In genomic region chr6:87809144-87809543, GRCm38 (mm10) we compare ENCODE assay signal across 14 mouse cellular contexts. TPM values are rescaled to one million over a fixed set of nuclear protein-coding genes. Genes with fewer than 3 reads are reported as not detected.
DNase-seq lines count a peak whose midpoint lies in the region; ATAC-seq and TF ChIP-seq lines count a peak whose summit lies in the region.
"Had no signal": no experiment of that assay in that cellular context is flagged by ENCODE, and none has a peak within 500 bp of the region (broad histone marks: within the 10 kb centered on the region; RNA-seq: fewer than 3 reads in every experiment).

No protein-coding gene starts in this region.

- no peaks in the 10 kb centered on the region for H3K9me3 ChIP-seq in embryonic facial prominence, embryonic 14.5 days (ENCODE audit: control insufficient read depth, low read length)
- no peaks in the 10 kb centered on the region for H3K9me3 ChIP-seq in embryonic facial prominence, embryonic 10.5 days
- no peaks in the 10 kb centered on the region for H3K9me3 ChIP-seq in limb, embryonic 13.5 days
- no peaks in the 10 kb centered on the region for H3K9me3 ChIP-seq in limb, embryonic 10.5 days (replicated peaks)
- H3K9me3 ChIP-seq in liver, embryonic 13.5 days (replicated peaks): no peaks in the 10 kb centered on the region
- H3K9me3 ChIP-seq: embryonic facial prominence, embryonic 15.5 days; hindbrain, embryonic 15.5 days; limb, embryonic 15.5 days; midbrain, embryonic 10.5 days had no signal

- TF ChIP-seq CTCF in small intestine, adult 2 months (IDR thresholded peaks at IDR 0.05; ENCODE audit: extremely low read depth, insufficient read length, insufficient replicate concordance, low read depth, low read length): peak; percentile 7; the same call in 1 of the 2 replicates

- peaks cover 15% of the 10 kb centered on the region for H3K4me1 ChIP-seq in embryonic facial prominence, embryonic 14.5 days (ENCODE audit: control insufficient read depth, insufficient read depth, low read length)
- peaks cover 33% of the 10 kb centered on the region for H3K4me1 ChIP-seq in embryonic facial prominence, embryonic 10.5 days
- H3K4me1 ChIP-seq in limb, embryonic 13.5 days: peaks cover 26% of the 10 kb centered on the region
- H3K4me1 ChIP-seq in limb, embryonic 10.5 days: peaks cover 25% of the 10 kb centered on the region
- peaks cover 82% of the 10 kb centered on the region for H3K4me1 ChIP-seq in liver, embryonic 13.5 days (replicated peaks)
- H3K4me1 ChIP-seq in small intestine, adult 2 months (ENCODE audit: control insufficient read depth, insufficient read depth, insufficient read length, low read length): peaks cover 22% of the 10 kb centered on the region

- no peak overlapping the region for H3K9ac ChIP-seq in embryonic facial prominence, embryonic 14.5 days (ENCODE audit: low read depth, low read length)
- no peak overlapping the region for H3K9ac ChIP-seq in limb, embryonic 13.5 days
- peak overlapping the region; percentile 99 for H3K9ac ChIP-seq in liver, embryonic 13.5 days
- H3K9ac ChIP-seq: embryonic facial prominence, embryonic 15.5 days; forebrain, postnatal 0 days; hindbrain, embryonic 15.5 days; limb, embryonic 15.5 days had no signal

- 88% methylated on average over 2 of the region's 2 CpGs for WGBS in embryonic facial prominence, embryonic 14.5 days
- WGBS in embryonic facial prominence, embryonic 10.5 days: 99% methylated on average over 2 of the region's 2 CpGs
- 90% methylated on average over 2 of the region's 2 CpGs for WGBS in limb, embryonic 13.5 days
- WGBS in limb, embryonic 10.5 days: 93% methylated on average over 2 of the region's 2 CpGs
- 57% methylated on average over 2 of the region's 2 CpGs for WGBS in liver, embryonic 13.5 days (ENCODE audit: insufficient replicate concordance)
- 13% methylated on average over 2 of the region's 2 CpGs for WGBS in small intestine, adult 2 months

- H3K4me3 ChIP-seq in embryonic facial prominence, embryonic 14.5 days (ENCODE audit: low read depth, low read length): no peak overlapping the region
- H3K4me3 ChIP-seq in embryonic facial prominence, embryonic 10.5 days: no peak overlapping the region
- H3K4me3 ChIP-seq in limb, embryonic 13.5 days: no peak overlapping the region
- H3K4me3 ChIP-seq in limb, embryonic 10.5 days: no peak overlapping the region
- peak overlapping the region; percentile 94 for H3K4me3 ChIP-seq in liver, embryonic 13.5 days (replicated peaks)
- H3K4me3 ChIP-seq in small intestine, adult 2 months (ENCODE audit: low read depth, low read length): peak overlapping the region; percentile 82
- H3K4me3 ChIP-seq: embryonic facial prominence, embryonic 15.5 days; limb, embryonic 15.5 days; midbrain, embryonic 10.5 days had no signal

- H3K4me2 ChIP-seq in embryonic facial prominence, embryonic 14.5 days (ENCODE audit: low read depth, low read length): 0 out of 2 replicates have a peak overlapping the region, but pooled peaks have one; percentile 91
- peak overlapping the region; percentile 95; the same call in 1 of the 2 replicates for H3K4me2 ChIP-seq in limb, embryonic 13.5 days (replicated peaks)
- H3K4me2 ChIP-seq in liver, embryonic 13.5 days: peak overlapping the region; percentile 85
- H3K4me2 ChIP-seq: embryonic facial prominence, embryonic 15.5 days had no signal

- no peak for ATAC-seq in embryonic facial prominence, embryonic 14.5 days (ENCODE audit: low read depth)
- ATAC-seq in limb, embryonic 13.5 days (ENCODE audit: low FRiP score, low read depth): no peak
- ATAC-seq in liver, embryonic 13.5 days (ENCODE audit: low read depth): no peak
- ATAC-seq: forebrain, postnatal 0 days had no signal

- no peak for TF ChIP-seq POLR2A in small intestine, adult 2 months (IDR thresholded peaks at IDR 0.05; ENCODE audit: low read depth, low read length)

- no peak overlapping the region for H3K27ac ChIP-seq in embryonic facial prominence, embryonic 14.5 days (replicated peaks; ENCODE audit: low read depth, low read length)
- no peak overlapping the region for H3K27ac ChIP-seq in embryonic facial prominence, embryonic 10.5 days (replicated peaks)
- no peak overlapping the region for H3K27ac ChIP-seq in limb, embryonic 13.5 days
- no peak overlapping the region for H3K27ac ChIP-seq in limb, embryonic 10.5 days
- H3K27ac ChIP-seq in liver, embryonic 13.5 days: peak overlapping the region; percentile 98
- H3K27ac ChIP-seq in small intestine, adult 2 months (ENCODE audit: insufficient read depth, low read depth, low read length): peak overlapping the region; percentile 91
- H3K27ac ChIP-seq: embryonic facial prominence, embryonic 15.5 days; hindbrain, embryonic 15.5 days; limb, embryonic 15.5 days; midbrain, embryonic 10.5 days had no signal

- no peak for DNase-seq in embryonic facial prominence, embryonic 14.5 days (ENCODE audit: low spot score)
- DNase-seq in embryonic facial prominence, embryonic 10.5 days (ENCODE audit: low spot score): no peak
- DNase-seq in limb, embryonic 10.5 days (ENCODE audit: low spot score): no peak
- DNase-seq in liver, embryonic 13.5 days: no peak
- DNase-seq in right cerebral cortex, postnatal 14 days: no peak
- no peak for DNase-seq in adrenal gland, postnatal 4 days (ENCODE audit: low spot score in 2 of 2)
- DNase-seq: forebrain, postnatal 0 days; kidney, postnatal 14 days had no signal

- peaks cover 11% of the 10 kb centered on the region for H3K36me3 ChIP-seq in embryonic facial prominence, embryonic 14.5 days (ENCODE audit: control insufficient read depth, insufficient read depth, low read length)
- H3K36me3 ChIP-seq in embryonic facial prominence, embryonic 10.5 days (replicated peaks): peaks cover 12% of the 10 kb centered on the region
- peaks cover 5% of the 10 kb centered on the region for H3K36me3 ChIP-seq in limb, embryonic 13.5 days
- H3K36me3 ChIP-seq in limb, embryonic 10.5 days: peaks cover 15% of the 10 kb centered on the region; the same call in 1 of the 2 replicates
- peaks cover 37% of the 10 kb centered on the region for H3K36me3 ChIP-seq in liver, embryonic 13.5 days
- peaks cover 10% of the 10 kb centered on the region for H3K36me3 ChIP-seq in small intestine, adult 2 months (ENCODE audit: control insufficient read depth, insufficient read depth, low read length)

- H3K27me3 ChIP-seq in embryonic facial prominence, embryonic 14.5 days (replicated peaks; ENCODE audit: control insufficient read depth, insufficient read depth, low read length): no peaks in the 10 kb centered on the region
- peaks cover 11% of the 10 kb centered on the region for H3K27me3 ChIP-seq in embryonic facial prominence, embryonic 10.5 days (replicated peaks; ENCODE audit: low read depth, poor library complexity, severe bottlenecking)
- H3K27me3 ChIP-seq in limb, embryonic 13.5 days: no peaks in the 10 kb centered on the region
- no peaks in the 10 kb centered on the region for H3K27me3 ChIP-seq in limb, embryonic 10.5 days (ENCODE audit: low read depth, poor library complexity, severe bottlenecking)
- no peaks in the 10 kb centered on the region for H3K27me3 ChIP-seq in liver, embryonic 13.5 days
- no peaks in the 10 kb centered on the region for H3K27me3 ChIP-seq in small intestine, adult 2 months (ENCODE audit: control insufficient read depth, insufficient read depth, low read length)
- H3K27me3 ChIP-seq: embryonic facial prominence, embryonic 15.5 days; hindbrain, embryonic 15.5 days; limb, embryonic 15.5 days had no signal

RNA-seq across cellular contexts. Expression of gene Rab43, which starts 2.8 kb away (rescaled TPM):
- 14.2 and 18.6 TPM in 2 replicates for polyA plus RNA-seq in embryonic facial prominence, embryonic 14.5 days (2014; fragmentation: Nextera tagmentation; extraction: Ambion mirVana)
- 4.1 and 5.5 TPM in 2 replicates for polyA plus RNA-seq in embryonic facial prominence, embryonic 10.5 days (2016; fragmentation: Nextera tagmentation; extraction: Ambion mirVana)
- polyA plus RNA-seq in limb, embryonic 13.5 days (2015; fragmentation: Nextera tagmentation; extraction: Ambion mirVana): 9.8 and 10.3 TPM in 2 replicates
- polyA plus RNA-seq in limb, embryonic 10.5 days (2016; fragmentation: Nextera tagmentation; extraction: Ambion mirVana): 5.3 and 7.6 TPM in 2 replicates
- 20.6 and 24.1 TPM in 2 replicates for polyA plus RNA-seq in liver, embryonic 13.5 days (2015; fragmentation: Nextera tagmentation; extraction: Ambion mirVana)
- polyA plus RNA-seq in small intestine, adult 2 months (2012; rRNA removed): 47.2 and 58.4 TPM in 2 replicates
- total RNA-seq in adrenal gland, postnatal 4 days (2021): 10 to 100 TPM; 44.3 to 49.2 TPM

RNA-seq across cellular contexts. Expression of gene Gm45140, which starts 26.5 kb away (rescaled TPM):
- polyA plus RNA-seq in embryonic facial prominence, embryonic 14.5 days (2014; fragmentation: Nextera tagmentation; extraction: Ambion mirVana): 3.6 and 4.1 TPM in 2 replicates
- polyA plus RNA-seq in embryonic facial prominence, embryonic 10.5 days (2016; fragmentation: Nextera tagmentation; extraction: Ambion mirVana): 2.8 and 3.2 TPM in 2 replicates
- 3.7 and 6.8 TPM in 2 replicates for polyA plus RNA-seq in limb, embryonic 13.5 days (2015; fragmentation: Nextera tagmentation; extraction: Ambion mirVana)
- 2.7 and 3.6 TPM in 2 replicates for polyA plus RNA-seq in limb, embryonic 10.5 days (2016; fragmentation: Nextera tagmentation; extraction: Ambion mirVana)
- 3.5 and 5.8 TPM in 2 replicates for polyA plus RNA-seq in liver, embryonic 13.5 days (2015; fragmentation: Nextera tagmentation; extraction: Ambion mirVana)
- 0.34 and 0.47 TPM in 2 replicates for polyA plus RNA-seq in small intestine, adult 2 months (2012; rRNA removed)
- total RNA-seq in adrenal gland, postnatal 4 days (2021): 1 to 10 TPM; 1.7 to 3.0 TPM

RNA-seq across cellular contexts. Expression of gene Isy1, which starts 29.5 kb away (rescaled TPM):
- polyA plus RNA-seq in embryonic facial prominence, embryonic 14.5 days (2014; fragmentation: Nextera tagmentation; extraction: Ambion mirVana): 34.7 and 42.7 TPM in 2 replicates
- 69.4 and 69.8 TPM in 2 replicates for polyA plus RNA-seq in embryonic facial prominence, embryonic 10.5 days (2016; fragmentation: Nextera tagmentation; extraction: Ambion mirVana)
- polyA plus RNA-seq in limb, embryonic 13.5 days (2015; fragmentation: Nextera tagmentation; extraction: Ambion mirVana): 46.7 and 53.7 TPM in 2 replicates
- 68.8 and 74.0 TPM in 2 replicates for polyA plus RNA-seq in limb, embryonic 10.5 days (2016; fragmentation: Nextera tagmentation; extraction: Ambion mirVana)
- polyA plus RNA-seq in liver, embryonic 13.5 days (2015; fragmentation: Nextera tagmentation; extraction: Ambion mirVana): 51.5 and 63.6 TPM in 2 replicates
- 2.2 and 6.7 TPM in 2 replicates for polyA plus RNA-seq in small intestine, adult 2 months (2012; rRNA removed)
- total RNA-seq in adrenal gland, postnatal 4 days (2021): 10 to 100 TPM; 37.4 to 43.2 TPM

RNA-seq across cellular contexts. Expression of gene Gp9, which starts 31.3 kb away (rescaled TPM):
- 1.2 and 1.3 TPM in 2 replicates for polyA plus RNA-seq in embryonic facial prominence, embryonic 14.5 days (2014; fragmentation: Nextera tagmentation; extraction: Ambion mirVana)
- 2.6 TPM in 2 replicates for polyA plus RNA-seq in embryonic facial prominence, embryonic 10.5 days (2016; fragmentation: Nextera tagmentation; extraction: Ambion mirVana)
- polyA plus RNA-seq in limb, embryonic 13.5 days (2015; fragmentation: Nextera tagmentation; extraction: Ambion mirVana): 0.94 and 1.6 TPM in 2 replicates
- polyA plus RNA-seq in limb, embryonic 10.5 days (2016; fragmentation: Nextera tagmentation; extraction: Ambion mirVana): 1.6 and 2.1 TPM in 2 replicates
- polyA plus RNA-seq in liver, embryonic 13.5 days (2015; fragmentation: Nextera tagmentation; extraction: Ambion mirVana): 32.7 and 35.6 TPM in 2 replicates
- polyA plus RNA-seq in small intestine, adult 2 months (2012; rRNA removed): 1.7 TPM in 1 of 2 replicates, not detected in the other
- total RNA-seq in adrenal gland, postnatal 4 days (2021): 1 to 10 TPM; 1.0 to 1.1 TPM

RNA-seq across cellular contexts. Expression of gene Cnbp, which starts 41.8 kb away (rescaled TPM):
- polyA plus RNA-seq in embryonic facial prominence, embryonic 14.5 days (2014; fragmentation: Nextera tagmentation; extraction: Ambion mirVana): 1,063 and 1,144 TPM in 2 replicates
- 1,409 and 1,454 TPM in 2 replicates for polyA plus RNA-seq in embryonic facial prominence, embryonic 10.5 days (2016; fragmentation: Nextera tagmentation; extraction: Ambion mirVana)
- 1,115 and 1,121 TPM in 2 replicates for polyA plus RNA-seq in limb, embryonic 13.5 days (2015; fragmentation: Nextera tagmentation; extraction: Ambion mirVana)
- 1,415 and 1,701 TPM in 2 replicates for polyA plus RNA-seq in limb, embryonic 10.5 days (2016; fragmentation: Nextera tagmentation; extraction: Ambion mirVana)
- polyA plus RNA-seq in liver, embryonic 13.5 days (2015; fragmentation: Nextera tagmentation; extraction: Ambion mirVana): 786 and 880 TPM in 2 replicates
- polyA plus RNA-seq in small intestine, adult 2 months (2012; rRNA removed): 63.8 and 77.3 TPM in 2 replicates
- 100 to 1,000 TPM; 418 to 439 TPM for total RNA-seq in adrenal gland, postnatal 4 days (2021)

Comparison
In these comparisons a context has a peak if more than half of its experiments do, and no peak if none do; other contexts are left out.
1. H3K27ac ChIP-seq: peak in liver, embryonic 13.5 days (single experiment) and small intestine, adult 2 months (single experiment); none in embryonic facial prominence, embryonic 14.5 days (single experiment), embryonic facial prominence, embryonic 10.5 days (single experiment), limb, embryonic 13.5 days (single experiment) and limb, embryonic 10.5 days (single experiment).
2. H3K4me3 ChIP-seq: peak in liver, embryonic 13.5 days (single experiment) and small intestine, adult 2 months (single experiment); none in embryonic facial prominence, embryonic 14.5 days (single experiment), embryonic facial prominence, embryonic 10.5 days (single experiment), limb, embryonic 13.5 days (single experiment) and limb, embryonic 10.5 days (single experiment).
3. Peak in every context shown above with its lines, with median percentiles within 50 percentile points of each other: H3K4me2 ChIP-seq.